Mouse (Mus musculus) midbrain, embryonic 15.5 days (tissue): ENCODE results near the gene Antxr1. TPM values are rescaled to one million over a fixed set of nuclear protein-coding genes. Genes with fewer than 3 reads are reported as not detected.
A peak's percentile ranks its signal among the peaks of the same experiment; 100 is the strongest.
"Not testable (repeated sequence)": the region's sequence is repeated elsewhere in the genome, so short reads cannot be mapped to it uniquely, and the experiment has no call there.

Experiments used
- ATAC-seq: fragments of 200-750 bp; cut with Nextera tagmentation; replicated peaks from 2 replicates; pipeline ENCODE4 v1.8.0; 2017; ENCODE audit warnings: moderate TSS enrichment
- H3K27ac ChIP-seq: fragments of 300-500 bp; sonication (generic); 2 replicates; pipeline ENCODE4 v1.5.1; 2015; ENCODE audit warnings: mild to moderate bottlenecking, inconsistent platforms
- H3K27me3 ChIP-seq: fragments of 300-500 bp; sonication (generic); replicated peaks from 2 replicates; pipeline ENCODE4 v1.6.1; 2015; ENCODE audit warnings: inconsistent platforms
- H3K36me3 ChIP-seq: fragments of 300-500 bp; sonication (generic); replicated peaks from 2 replicates; pipeline ENCODE4 v1.6.1; 2015; ENCODE audit warnings: inconsistent platforms
- H3K4me1 ChIP-seq: fragments of 300-500 bp; sonication (generic); 2 replicates; pipeline ENCODE4 v1.6.1; 2015; ENCODE audit warnings: inconsistent platforms
- H3K4me2 ChIP-seq: fragments of 300-500 bp; sonication (generic); 2 replicates; pipeline ENCODE4 v1.6.1; 2015; ENCODE audit warnings: inconsistent platforms, mild to moderate bottlenecking, moderate library complexity
- H3K4me3 ChIP-seq: fragments of 300-500 bp; sonication (generic); 2 replicates; pipeline ENCODE4 v1.5.1; 2015; ENCODE audit warnings: mild to moderate bottlenecking, inconsistent platforms
- H3K9ac ChIP-seq: fragments of 300-500 bp; sonication (generic); 2 replicates; pipeline ENCODE4 v1.6.1; 2015; ENCODE audit warnings: mild to moderate bottlenecking, inconsistent platforms
- H3K9me3 ChIP-seq: fragments of 300-500 bp; sonication (generic); 2 replicates; pipeline ENCODE4 v1.6.1; 2016; ENCODE audit warnings: inconsistent platforms
- WGBS: fragments of 180-500 bp; shearing (Covaris S2); methylation state at CpG from one replicate; pipeline ENCODE4 v1.1.7; 2015; ENCODE audit warnings: mixed read lengths; 5-methylcytosine and 5-hydroxymethylcytosine counted together
- polyA plus RNA-seq: library from polyadenylated mRNA; unstranded; fragments of >200 nt; fragmentation: Nextera tagmentation; extraction: Ambion mirVana; gene quantifications from 2 replicates; pipeline ENCODE4 v1.2.1, GENCODE M21; 2015

Antxr1 gene
- polyA plus RNA-seq, 1 experiment from 2014 or later = 3.9 TPM

DNA sequence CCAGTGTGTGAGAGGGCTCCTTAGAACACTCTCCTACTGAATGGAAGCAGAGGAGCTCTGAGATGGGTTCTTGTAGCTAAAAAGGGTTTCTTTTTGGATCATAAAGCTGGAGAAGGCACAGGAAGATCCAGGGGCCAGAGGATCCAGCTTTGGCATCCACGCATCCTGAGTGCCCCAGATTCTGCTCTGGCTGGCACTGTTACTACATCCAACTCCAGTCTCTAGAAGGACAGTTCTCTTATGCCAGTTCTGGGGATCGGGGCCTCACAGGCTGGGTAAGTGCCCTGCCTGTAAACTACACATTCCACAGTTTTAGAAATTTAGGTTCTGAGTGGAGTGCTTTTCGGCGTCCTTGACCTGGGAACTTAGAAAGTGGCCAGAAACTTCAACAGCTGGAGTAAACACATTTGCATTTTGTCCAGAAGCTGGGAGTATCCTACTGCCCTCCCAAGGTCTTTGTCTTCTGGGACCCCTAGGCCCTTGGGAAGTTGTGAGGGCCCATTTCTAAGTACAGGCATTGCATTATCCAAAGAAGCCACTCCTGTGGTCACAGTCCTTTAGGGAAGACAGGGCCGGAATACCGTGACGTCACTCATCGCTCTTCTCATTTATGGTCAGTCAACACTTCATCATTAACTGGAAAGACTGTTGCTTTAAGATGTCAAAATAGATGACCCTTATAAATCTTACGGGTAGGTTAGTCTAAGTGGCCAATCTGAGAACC, 235.2 kb downstream of the Antxr1 start:
- Histone ChIP-seq H3K4me3 (no peak overlapping the region), H3K9ac (0 out of 2 replicates have a peak overlapping the region, but pooled peaks have one; percentile 8), H3K4me2 (no peak overlapping the region; the same call in 1 of the 2 replicates), H3K36me3 (no peaks in the 10 kb centered on the region), H3K9me3 (no peaks in the 10 kb centered on the region), H3K4me1 (peaks cover 28% of the 10 kb centered on the region), H3K27ac (peak overlapping the region; percentile 73), H3K27me3 (no peaks in the 10 kb centered on the region)
- WGBS = 87% methylated on average over 9 of the region's 9 CpGs
- ATAC-seq = no peak

GRCm38 (mm10) chr6:87099671-87100296, 235.8 kb downstream of the Antxr1 start:
- peaks cover 28% of the 10 kb centered on the region for H3K4me1 ChIP-seq
- H3K9ac ChIP-seq = 0 out of 2 replicates have a peak overlapping the region, but pooled peaks have one; percentile 8
- ATAC-seq = peak; percentile 53; the same call in 1 of the 2 replicates
- no peaks in the 10 kb centered on the region for H3K27me3 ChIP-seq
- no peak overlapping the region; the same call in 1 of the 2 replicates for H3K4me2 ChIP-seq
- 39% methylated on average over 7 of the region's 7 CpGs for WGBS
- no peaks in the 10 kb centered on the region for H3K9me3 ChIP-seq
- peak overlapping the region; percentile 73 for H3K27ac ChIP-seq
- no peaks in the 10 kb centered on the region for H3K36me3 ChIP-seq
- H3K4me3 ChIP-seq = no peak overlapping the region

GRCm38 (mm10) chr6:87099261-87099660, 236.4 kb downstream of the Antxr1 start:
- Histone ChIP-seq H3K9ac (no peak overlapping the region), H3K27me3 (no peaks in the 10 kb centered on the region), H3K27ac (peak overlapping the region; percentile 16; the same call in 1 of the 2 replicates), H3K4me3 (no peak overlapping the region), H3K4me1 (peaks cover 28% of the 10 kb centered on the region), H3K4me2 (no peak overlapping the region), H3K9me3 (no peaks in the 10 kb centered on the region), H3K36me3 (no peaks in the 10 kb centered on the region)
- ATAC-seq = no peak
- WGBS = 9% methylated on average over 3 of the region's 3 CpGs

DNA sequence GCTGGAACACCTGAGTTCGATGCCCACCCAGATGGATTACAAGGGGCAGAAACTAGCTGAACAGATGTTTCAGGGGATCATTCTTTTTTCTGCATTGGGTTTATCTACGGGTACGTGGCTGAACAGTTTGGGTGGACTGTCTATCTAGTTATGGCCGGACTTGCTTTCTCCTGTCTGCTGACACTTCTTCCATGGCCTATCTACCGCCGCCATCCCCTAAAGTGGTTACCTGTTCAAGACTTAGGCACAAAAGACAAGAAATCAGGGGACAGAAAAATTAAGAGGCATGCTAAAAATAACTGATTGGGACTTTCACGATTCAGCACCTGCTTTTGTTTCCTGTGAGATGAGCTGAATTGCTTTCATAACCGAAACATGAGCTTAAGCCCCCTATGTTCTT, 242.0 kb downstream of the Antxr1 start:
- H3K9me3 ChIP-seq, H3K9ac ChIP-seq, H3K4me1 ChIP-seq, ATAC-seq, H3K4me3 ChIP-seq, H3K27ac ChIP-seq, H3K4me2 ChIP-seq, H3K27me3 ChIP-seq: not testable (repeated sequence)
- WGBS = 93% methylated on average over 8 of the region's 8 CpGs
- peaks cover 12% of the 10 kb centered on the region for H3K36me3 ChIP-seq

GRCm38 (mm10) chr6:87092476-87092875, 243.1 kb downstream of the Antxr1 start:
- no peaks in the 10 kb centered on the region for H3K9me3 ChIP-seq
- WGBS = 95% methylated on average over 5 of the region's 5 CpGs

GRCm38 (mm10) chr6:87090877-87091276, 244.7 kb downstream of the Antxr1 start:
- H3K4me1 ChIP-seq = no peaks in the 10 kb centered on the region
- no peak for ATAC-seq
- H3K4me2 ChIP-seq = no peak overlapping the region
- no peak overlapping the region for H3K9ac ChIP-seq
- H3K36me3 ChIP-seq = peaks cover 17% of the 10 kb centered on the region
- no peak overlapping the region for H3K27ac ChIP-seq
- WGBS = 83% methylated on average over 3 of the region's 3 CpGs
- no peak overlapping the region for H3K4me3 ChIP-seq
- no peaks in the 10 kb centered on the region for H3K27me3 ChIP-seq
- no peaks in the 10 kb centered on the region for H3K9me3 ChIP-seq

More at GRCm38 (mm10) chr6:87092476-87092875, 243.1 kb downstream of the Antxr1 start:
- no peak overlapping the region for H3K27ac ChIP-seq
- no peak overlapping the region for H3K4me2 ChIP-seq
- no peak overlapping the region for H3K4me3 ChIP-seq
- H3K27me3 ChIP-seq = no peaks in the 10 kb centered on the region
- H3K4me1 ChIP-seq = no peaks in the 10 kb centered on the region
- no peak for ATAC-seq
- H3K9ac ChIP-seq = no peak overlapping the region
- H3K36me3 ChIP-seq = peaks cover 17% of the 10 kb centered on the region

DNA sequence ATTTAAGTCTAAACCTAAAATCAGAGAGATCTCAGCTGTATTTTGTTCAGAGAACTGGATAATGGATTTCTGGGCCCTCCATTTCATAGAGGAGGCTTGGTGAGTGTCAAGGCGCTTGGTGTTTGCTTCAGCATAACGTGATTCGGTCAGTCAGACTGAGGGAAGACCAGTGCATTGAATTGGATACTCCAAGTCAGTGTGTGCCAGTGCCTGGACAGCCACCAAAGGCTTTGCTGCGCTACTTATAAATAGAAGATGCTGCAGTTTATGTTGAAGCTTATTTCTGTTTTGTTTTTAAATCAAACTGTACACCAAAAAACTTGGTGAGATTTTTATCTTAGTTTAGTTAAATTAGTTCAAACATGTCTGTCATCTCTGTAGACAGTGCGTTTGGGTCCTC, 247.3 kb downstream of the Antxr1 start:
- no peak overlapping the region for H3K27ac ChIP-seq
- ATAC-seq = no peak
- no peak overlapping the region for H3K4me3 ChIP-seq
- no peak overlapping the region for H3K4me2 ChIP-seq
- no peaks in the 10 kb centered on the region for H3K9me3 ChIP-seq
- no peaks in the 10 kb centered on the region for H3K27me3 ChIP-seq
- WGBS = 93% methylated on average over 5 of the region's 5 CpGs
- H3K9ac ChIP-seq = no peak overlapping the region
- H3K36me3 ChIP-seq = peaks cover 32% of the 10 kb centered on the region
- no peaks in the 10 kb centered on the region for H3K4me1 ChIP-seq

DNA sequence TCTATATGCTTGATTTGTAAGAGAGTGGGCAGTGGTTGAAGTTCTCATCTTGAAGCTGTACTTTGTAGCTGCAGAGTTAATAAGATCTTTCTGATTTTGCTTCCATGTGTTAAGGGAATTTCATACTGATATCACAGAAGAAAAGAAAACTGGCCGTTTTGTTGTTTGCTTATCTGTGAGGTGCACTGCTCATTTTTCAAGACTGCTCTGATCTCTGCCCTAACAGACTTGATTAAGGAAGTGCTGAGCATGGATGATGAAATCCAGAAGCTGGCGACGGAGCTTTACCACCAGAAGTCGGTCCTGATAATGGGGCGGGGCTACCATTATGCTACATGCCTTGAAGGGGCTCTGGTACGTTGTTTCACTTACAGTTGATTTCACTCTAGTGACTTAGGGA, 250.6 kb downstream of the Antxr1 start:
- Histone ChIP-seq H3K4me3 (no peak overlapping the region), H3K4me1 (no peaks in the 10 kb centered on the region), H3K9me3 (no peaks in the 10 kb centered on the region), H3K4me2 (no peak overlapping the region), H3K36me3 (peaks cover 34% of the 10 kb centered on the region), H3K9ac (no peak overlapping the region), H3K27me3 (no peaks in the 10 kb centered on the region), H3K27ac (no peak overlapping the region)
- ATAC-seq = no peak
- WGBS = 92% methylated on average over 6 of the region's 6 CpGs

Other genes starting within 250 kb of the Antxr1 start
- gene D6Ertd527e, start 231.1 kb downstream of the Antxr1 start, polyA plus RNA-seq = 0.15 TPM in 1 of 2 replicates, not detected in the other
- not detected in 2 replicates for gene Gkn1, start 15.1 kb upstream of the Antxr1 start, polyA plus RNA-seq
- not detected in 2 replicates for gene Gkn2, start 37.5 kb upstream of the Antxr1 start, polyA plus RNA-seq
- gene Gkn3, start 53.1 kb upstream of the Antxr1 start, polyA plus RNA-seq = 0.28 and 0.67 TPM in 2 replicates
- not detected in 2 replicates for gene Bmp10, start 93.2 kb upstream of the Antxr1 start, polyA plus RNA-seq
- gene Arhgap25, start 197.4 kb upstream of the Antxr1 start, polyA plus RNA-seq = 1.8 and 1.9 TPM in 2 replicates